Mouse (Mus musculus) thymus, postnatal 0 days (tissue): Measurements from ENCODE around the gene Pik3cb. TPM values are rescaled to one million over a fixed set of nuclear protein-coding genes. Genes with fewer than 3 reads are reported as not detected.
A peak's percentile ranks its signal among the peaks of the same experiment; 100 is the strongest.

ENCODE experiments used
- DNase-seq: peaks from one replicate; pipeline ENCODE4 v3.0.0-alpha.2; 2015; ENCODE audit warnings: low spot score
- polyA plus RNA-seq: library from polyadenylated mRNA; unstranded; fragments of >200 nt; fragmentation: Nextera tagmentation; extraction: Ambion mirVana; gene quantifications from 2 replicates; pipeline ENCODE4 v1.2.1, GENCODE M21; 2015

Gene Pik3cb
- 1.2 and 1.6 TPM in 2 replicates for polyA plus RNA-seq

DNA sequence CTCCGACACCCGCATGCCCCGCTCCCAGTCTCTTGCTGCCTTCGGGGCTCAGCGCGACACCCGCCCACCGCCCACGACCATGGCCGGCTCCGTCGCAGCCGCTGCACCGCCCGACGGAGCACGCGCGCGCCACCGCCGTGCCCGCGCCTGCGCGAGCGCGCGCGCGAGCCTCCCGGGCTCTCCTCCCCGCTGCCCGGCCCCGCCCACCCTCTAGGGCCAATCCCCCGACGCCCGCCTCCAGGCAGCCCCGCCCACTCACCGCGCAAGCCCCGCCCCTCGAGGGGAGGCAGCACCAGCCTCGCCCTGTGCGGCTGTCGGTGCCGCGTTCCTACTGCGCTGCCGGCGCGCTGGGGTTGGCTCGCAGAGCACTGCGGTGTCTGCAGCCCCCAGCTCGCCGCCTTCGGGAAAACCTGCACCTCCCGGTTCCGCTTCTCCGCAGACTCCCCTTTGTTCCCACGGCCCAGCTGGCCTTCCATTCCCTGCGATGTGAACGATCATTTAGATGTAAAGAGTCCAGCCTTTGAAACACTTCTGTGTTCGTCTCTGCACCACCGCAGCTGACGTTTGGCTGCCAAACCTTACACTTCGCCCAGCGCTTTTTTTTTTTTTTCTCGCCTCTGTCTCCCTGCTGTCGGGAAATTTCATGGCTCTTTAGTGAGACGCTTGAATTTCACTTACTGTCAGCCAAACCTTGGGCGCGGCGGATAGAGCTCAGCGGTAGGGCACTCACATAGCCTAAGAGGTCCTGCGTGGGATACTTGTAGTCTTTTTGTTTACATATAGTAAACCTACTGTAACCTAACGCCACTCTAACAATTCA, at the start of gene Pik3cb:
Pik3cb (minus strand) TSS at position 559 of the 820 bp plus-strand sequence.
- DNase-seq: peak; percentile 95

DNA sequence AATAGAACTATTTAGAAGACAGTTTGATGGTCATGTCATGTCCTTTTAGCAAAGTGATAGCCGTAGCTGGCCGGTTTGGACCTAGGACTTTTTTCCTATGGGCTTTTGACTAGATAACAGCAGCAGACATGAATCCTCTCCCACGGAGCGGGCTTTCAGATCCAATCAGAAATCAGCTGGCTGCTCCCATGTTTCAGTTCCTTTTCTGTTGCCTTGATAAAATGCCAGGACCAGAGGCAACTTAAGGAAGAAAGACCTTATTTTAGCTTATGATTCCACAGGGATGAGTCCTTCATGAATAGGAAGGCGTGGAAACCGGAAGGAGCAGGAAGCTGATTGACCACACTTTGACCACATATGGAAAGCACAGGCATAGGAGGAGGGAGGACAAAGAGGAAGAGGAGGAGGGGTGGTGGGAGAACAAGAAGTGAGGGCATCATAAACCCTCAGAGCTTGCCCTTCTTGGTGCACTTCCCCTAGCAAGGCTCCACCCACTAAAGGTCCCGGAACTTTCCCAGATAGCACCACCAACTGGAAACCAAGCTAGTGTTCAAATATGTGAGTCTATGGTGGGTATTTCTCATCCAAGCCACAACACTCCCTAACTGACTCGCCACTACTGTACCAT, 42.7 kb upstream of the Pik3cb start:
- DNase-seq: no peak

- no peak for DNase-seq
These were observed 41.7 kb upstream of the Pik3cb start for GRCm38 (mm10) chr9:99182121-99182520.

DNA sequence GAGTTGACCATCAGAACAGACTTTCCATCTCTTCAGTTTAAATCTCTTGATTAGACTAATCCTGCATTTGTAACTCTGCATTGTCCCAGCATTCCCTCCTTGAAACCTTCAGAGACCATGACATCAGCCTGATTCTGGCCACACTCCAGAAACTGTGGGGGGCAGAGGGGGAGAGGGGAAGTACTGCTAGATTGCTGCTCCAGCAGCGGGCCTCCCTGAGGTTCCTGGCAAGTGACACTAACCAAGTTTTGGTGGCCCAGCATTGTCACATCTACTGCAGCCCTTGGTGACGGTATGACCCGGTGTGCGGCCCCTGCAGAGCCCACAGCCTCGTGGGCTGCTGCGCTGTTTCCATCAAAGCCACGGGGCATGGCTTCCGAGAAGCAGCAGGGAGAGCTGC, 39.9 kb upstream of the Pik3cb start:
- DNase-seq: no peak

GRCm38 (mm10) chr9:99178736-99179135, 38.3 kb upstream of the Pik3cb start:
- DNase-seq: no peak

- no peak for DNase-seq
These were observed 35.4 kb upstream of the Pik3cb start for GRCm38 (mm10) chr9:99175774-99176173.

GRCm38 (mm10) chr9:99172811-99173210, 32.4 kb upstream of the Pik3cb start:
- no peak for DNase-seq

- no peak for DNase-seq
These were observed 30.8 kb upstream of the Pik3cb start for GRCm38 (mm10) chr9:99171186-99171585.

DNA sequence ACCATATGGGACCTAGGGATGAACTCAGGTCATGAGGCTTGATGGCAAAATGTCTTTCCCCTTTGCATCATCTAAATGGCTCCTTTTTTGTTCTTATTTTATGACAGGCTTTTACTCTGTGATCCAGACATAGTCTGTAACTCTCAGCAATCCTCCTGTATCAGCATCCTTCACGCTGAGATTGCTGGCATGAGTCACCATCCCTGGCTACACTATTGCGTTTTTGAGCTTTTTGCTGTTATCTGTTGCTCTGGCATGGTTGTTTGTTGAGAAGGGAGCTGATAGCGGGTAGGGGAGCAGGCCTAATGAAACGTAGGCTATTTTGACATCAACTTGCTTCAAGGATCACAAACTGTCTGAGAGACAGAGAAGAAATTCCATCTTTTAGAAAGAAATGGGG, 28.6 kb upstream of the Pik3cb start:
- DNase-seq: no peak

DNA sequence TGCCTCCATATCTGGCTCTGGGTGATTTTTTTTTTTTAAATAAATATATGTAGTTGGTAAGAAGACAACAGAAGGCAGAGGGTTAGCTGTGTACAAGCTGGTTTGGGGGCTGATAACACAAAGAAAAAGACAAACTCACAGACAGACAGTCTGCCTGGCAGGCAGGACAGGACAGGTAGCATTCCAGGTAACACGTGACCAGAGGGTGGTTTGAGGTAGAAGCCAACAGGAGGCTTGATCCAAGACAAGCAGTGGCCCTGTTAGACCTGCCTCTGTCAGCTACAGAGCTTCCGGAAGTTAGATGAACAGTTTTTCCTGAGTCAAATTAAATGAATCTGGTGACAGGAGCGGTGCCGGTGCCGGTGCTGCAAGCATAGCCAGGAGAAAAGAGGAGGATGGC, 26.5 kb upstream of the Pik3cb start:
- no peak for DNase-seq

DNA sequence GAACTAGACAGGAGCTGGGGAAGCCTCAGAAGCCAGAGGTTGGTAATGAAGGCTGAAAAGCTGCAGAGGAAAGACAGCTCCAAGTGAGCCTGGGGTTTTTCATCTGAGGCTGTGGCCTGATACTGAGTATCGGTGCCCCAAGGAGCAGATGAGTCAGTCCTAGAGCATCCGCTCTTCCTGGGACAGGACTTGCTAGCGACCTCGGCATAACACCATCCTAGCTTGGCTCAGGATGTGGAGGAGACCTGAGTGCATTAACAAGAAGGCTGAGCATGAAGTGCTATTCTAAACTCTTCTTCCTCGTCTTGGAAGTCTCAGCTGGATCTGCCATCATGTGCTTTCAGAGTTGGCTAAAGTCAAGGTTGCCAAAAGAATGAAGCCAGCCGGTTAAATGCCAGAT, 25.5 kb upstream of the Pik3cb start:
- no peak for DNase-seq

DNA sequence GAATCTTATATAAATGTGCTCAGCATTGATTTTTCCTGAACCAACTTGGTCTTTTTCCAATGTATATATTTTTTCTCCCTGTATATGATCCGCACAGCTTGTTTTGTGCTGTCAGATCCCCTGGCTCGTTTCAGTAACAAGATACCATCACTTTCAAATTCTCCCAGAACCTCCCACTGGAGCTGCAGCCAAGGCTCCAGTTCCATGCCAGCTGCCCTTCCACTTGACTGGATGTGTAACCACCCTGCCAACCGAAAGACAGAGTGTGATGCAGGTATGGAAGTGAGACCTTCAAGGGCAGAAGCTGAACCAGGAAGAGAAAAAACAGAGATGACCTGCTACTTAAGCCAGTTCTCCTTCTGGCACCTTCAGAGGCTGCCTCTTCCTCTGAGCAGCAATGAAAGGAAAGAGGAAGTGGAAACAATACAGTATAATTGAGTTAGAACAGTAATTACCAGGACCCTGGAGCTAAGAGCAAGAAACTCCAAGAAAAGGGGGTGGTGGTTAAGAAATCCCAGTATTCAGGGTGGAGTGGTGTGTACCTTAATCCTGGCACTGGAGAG, 24.3 kb upstream of the Pik3cb start:
- no peak for DNase-seq

GRCm38 (mm10) chr9:99164148-99164503, 23.7 kb upstream of the Pik3cb start:
- no peak for DNase-seq

- DNase-seq: no peak
These were observed 23.2 kb upstream of the Pik3cb start for GRCm38 (mm10) chr9:99163420-99164147.

- no peak for DNase-seq
These were observed 22.4 kb upstream of the Pik3cb start for GRCm38 (mm10) chr9:99162839-99163238.

DNA sequence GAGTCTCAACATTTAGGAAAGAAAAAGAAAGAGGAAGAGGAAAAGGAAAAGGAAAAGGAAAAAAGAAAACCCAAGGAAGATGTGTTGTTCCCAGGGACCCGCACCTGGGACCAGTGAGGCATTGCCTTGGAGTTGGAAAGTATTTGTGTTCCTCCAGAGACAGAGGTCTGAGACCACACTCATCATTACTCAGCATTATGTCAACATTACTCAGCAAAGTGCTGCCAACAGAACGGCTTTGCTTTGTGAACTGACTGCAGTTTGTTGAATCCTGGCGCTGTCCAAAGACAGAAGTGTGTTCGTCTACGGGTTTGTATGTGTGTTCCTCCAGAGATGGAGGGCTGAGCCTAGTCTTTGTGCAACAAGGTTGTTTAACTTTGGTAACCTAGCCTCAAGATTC, 20.4 kb upstream of the Pik3cb start:
- no peak for DNase-seq

- no peak for DNase-seq
These were observed 19.5 kb upstream of the Pik3cb start for GRCm38 (mm10) chr9:99159932-99160331.

GRCm38 (mm10) chr9:99158708-99159107, 18.3 kb upstream of the Pik3cb start:
- DNase-seq: no peak

GRCm38 (mm10) chr9:99158203-99158632, 17.8 kb upstream of the Pik3cb start:
- no peak for DNase-seq

DNA sequence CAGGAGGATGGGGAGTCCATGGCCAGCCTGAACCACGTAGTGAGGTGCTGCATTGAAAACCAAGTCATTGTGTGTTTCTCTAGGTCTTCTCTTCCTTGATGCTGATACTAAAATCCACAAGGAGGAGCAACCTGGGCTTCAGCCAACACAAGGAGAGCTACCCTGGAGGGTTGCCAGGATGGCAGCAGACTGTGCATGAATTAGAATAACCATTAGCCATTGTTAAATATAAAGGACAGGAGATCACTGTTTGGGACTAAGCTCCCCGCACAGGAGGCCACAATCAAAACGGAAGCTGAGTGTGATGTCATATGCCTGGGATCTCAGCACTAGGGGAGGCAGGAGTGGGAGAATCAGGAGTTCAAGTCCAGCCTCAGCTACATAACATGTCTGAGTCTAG, 13.2 kb upstream of the Pik3cb start:
- no peak for DNase-seq

DNA sequence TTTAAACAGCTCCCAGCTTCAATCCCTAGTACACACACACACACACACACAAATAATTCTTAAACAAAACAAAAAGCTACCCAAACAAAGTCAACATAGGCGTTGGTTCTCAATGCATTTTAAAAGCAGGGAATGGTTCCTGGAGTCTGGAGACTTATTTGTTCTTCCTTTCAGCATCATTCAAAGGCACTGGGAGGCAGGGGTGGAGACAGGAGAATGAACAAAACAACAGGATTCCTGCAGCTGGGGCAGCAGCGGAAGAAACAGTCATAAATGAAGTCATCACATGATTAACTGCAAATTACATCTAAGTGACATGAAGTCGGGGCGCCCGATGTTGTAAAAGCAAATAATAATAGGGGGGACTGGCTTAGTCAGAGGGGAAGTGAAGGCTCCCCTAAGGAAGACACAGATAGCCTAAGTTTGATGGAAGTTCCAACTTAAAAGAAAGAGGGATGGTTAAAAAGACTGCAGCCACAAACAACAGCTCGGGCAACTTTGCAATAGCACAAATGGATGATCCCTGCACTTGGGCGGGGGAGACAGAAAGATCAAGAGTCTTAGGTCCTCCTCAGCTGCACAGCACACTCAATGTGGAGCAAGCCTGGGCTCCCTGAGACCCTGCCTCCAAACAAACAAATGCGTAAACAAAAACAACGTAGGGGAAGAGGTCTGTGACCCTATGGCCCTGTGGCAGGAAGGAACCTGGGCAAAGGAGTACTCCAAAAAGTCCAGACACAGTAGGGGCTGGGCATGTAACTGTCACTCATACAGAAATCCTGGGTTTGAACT, 12.5 kb upstream of the Pik3cb start:
- DNase-seq: no peak
